Mouse (Mus musculus): ENCODE data around the gene Kif26a.

- TF ChIP-seq CTCF (IDR thresholded peaks at IDR 0.05; ENCODE audit: low read depth, low read length) (no peak), POLR2A (IDR thresholded peaks at IDR 0.05; ENCODE audit: extremely low read depth, insufficient read depth, low read length) (no peak)
Observed at GRCm38 (mm10) chr12:112177679-112178078, 31.7 kb downstream of the Kif26a start.

Data from liver, adult 2 months (tissue).